Mouse (Mus musculus) left cerebral cortex, adult 2 months (tissue): ENCODE measurements around the gene Smarcal1. TPM values are rescaled to one million over a fixed set of nuclear protein-coding genes. Genes with fewer than 3 reads are reported as not detected.
A peak's percentile ranks its signal among the peaks of the same experiment; 100 is the strongest.

Experiments used
- DNase-seq, 2 experiments: peaks; one replicate each; pipeline ENCODE4 v3.0.0; 2021 to 2022; ENCODE audit warnings: low spot score in 2 of 2, mixed read lengths in 1 of 2; ENCODE audit errors: extremely low spot score in 1 of 2
- H3K27ac ChIP-seq: fragments of 200-600 bp; 2 replicates; pipeline ENCODE4 v1.8.1; 2022
- H3K4me3 ChIP-seq: fragments of 200-600 bp; 2 replicates; pipeline ENCODE4 v1.8.1; 2022
- CTCF ChIP-seq: fragments of 200-600 bp; IDR thresholded peaks from 2 replicates; pipeline ENCODE4 v1.8.1; 2022; ENCODE audit warnings: antibody characterized with exemption, mild to moderate bottlenecking, moderate library complexity
- intact Hi-C: fragments of 180-260 bp; cut with DNase I; formaldehyde crosslinking; loops from one replicate; pipeline ENCODE4 v1.15.1; 2025
- total RNA-seq, 2 experiments: library from RNA; stranded (reverse); gene quantifications; 2 replicates each; pipeline ENCODE4 v1.2.3; 2021

Smarcal1 gene
- total RNA-seq, 2 experiments from 2014 or later, result 69.0 to 72.4 TPM

DNA sequence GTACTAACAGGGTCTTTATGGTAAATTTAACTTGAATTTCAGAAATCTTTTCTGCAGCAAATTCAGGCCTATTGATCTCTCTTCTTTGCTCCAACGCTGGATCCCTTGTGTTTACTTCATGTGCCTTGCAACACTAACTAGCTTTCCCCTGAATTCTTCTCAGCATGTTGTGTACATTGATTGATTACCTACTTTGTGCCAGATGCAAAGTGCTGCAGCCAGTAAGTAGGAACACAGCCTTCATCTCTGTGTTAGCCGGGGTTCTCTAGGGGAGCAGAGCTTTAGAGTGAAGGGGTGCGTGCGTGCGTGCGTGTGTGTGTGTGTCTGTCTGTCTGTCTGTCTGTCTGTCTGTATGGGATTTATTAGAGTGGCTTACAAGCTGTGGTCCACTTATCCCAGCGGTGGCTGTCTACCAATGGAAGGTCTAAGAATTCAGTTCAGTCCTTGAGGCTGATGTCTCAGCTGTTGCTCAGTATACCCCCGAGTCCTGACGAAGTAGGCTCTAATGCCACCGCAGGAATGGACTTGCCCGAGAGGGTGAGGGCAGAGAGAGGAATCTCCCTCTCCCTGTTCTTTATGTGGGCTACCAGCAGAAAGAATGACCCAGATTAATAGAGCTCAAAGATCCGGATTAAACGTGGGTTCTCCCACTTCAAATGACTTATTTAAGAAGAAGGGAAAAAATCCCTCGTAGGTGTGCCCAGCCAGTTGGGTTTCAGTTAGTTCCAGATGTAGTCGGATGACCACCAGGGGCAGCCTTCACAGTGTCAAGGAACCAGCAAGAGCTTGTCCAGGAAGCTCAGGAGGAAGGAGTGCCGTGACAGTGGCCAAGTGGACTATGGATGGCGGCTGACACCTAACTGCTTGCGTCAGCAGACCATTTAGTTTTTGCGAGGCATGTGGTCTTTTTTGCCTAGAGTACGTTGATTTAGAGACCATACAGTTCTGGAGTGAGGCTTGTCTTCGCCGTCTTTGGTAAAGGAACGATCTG is 27.1 kb downstream of the Smarcal1 start:
- TF ChIP-seq CTCF, result peak; percentile 26
- no peak for DNase-seq
- no peak overlapping the region for H3K27ac ChIP-seq
- H3K4me3 ChIP-seq, result no peak overlapping the region
- intact Hi-C loops, result no loop called here

DNA sequence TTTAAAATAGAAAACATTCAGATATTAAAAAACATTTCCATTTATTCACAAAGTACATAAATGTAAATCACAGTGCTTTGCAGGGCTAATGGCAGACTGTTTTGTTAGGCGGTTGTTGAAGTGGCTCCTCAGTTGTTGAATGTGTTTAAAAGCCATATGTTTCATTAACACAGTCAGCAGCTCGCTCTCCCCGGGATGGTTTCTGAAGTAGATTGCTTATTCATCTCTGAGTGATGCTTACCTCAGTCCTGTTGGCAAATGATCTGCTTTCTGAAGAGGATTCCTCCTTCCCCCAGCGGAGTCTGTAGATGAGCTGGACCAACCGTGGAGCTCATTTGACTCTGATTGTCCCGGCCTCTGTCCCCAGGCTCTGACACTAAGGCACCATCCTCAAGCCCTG is 29.1 kb downstream of the Smarcal1 start:
- DNase-seq, result no peak
- no peak for TF ChIP-seq CTCF
- intact Hi-C loops, result no loop called here

DNA sequence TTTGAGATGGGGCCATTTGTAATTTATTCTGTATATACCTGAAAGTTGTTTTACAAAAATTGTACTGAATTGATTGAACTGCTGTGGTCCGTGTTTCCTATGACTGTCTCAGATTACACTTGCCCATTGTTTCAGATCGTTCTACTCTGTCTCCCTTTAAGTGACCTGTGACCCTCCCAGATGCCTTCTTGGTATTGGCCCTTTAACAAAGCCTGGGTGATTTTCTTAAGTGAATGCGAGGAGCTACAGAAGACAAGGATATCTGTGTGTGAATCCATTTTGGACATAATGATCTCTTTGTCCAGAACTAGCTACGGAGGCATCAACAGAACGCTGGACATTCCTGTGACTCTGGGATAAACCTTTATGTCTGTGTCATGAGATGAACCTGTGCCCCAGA is 52.2 kb downstream of the Smarcal1 start:
- intact Hi-C loops, result loop anchor here (10.0 kb wide), 1 partner anchor 220 kb away; no protein-coding TSS in a partner anchor

More for the DNA sequence above, 29.1 kb downstream of the Smarcal1 start:
- H3K4me3 ChIP-seq, result no peak overlapping the region
- H3K27ac ChIP-seq, result no peak overlapping the region

DNA sequence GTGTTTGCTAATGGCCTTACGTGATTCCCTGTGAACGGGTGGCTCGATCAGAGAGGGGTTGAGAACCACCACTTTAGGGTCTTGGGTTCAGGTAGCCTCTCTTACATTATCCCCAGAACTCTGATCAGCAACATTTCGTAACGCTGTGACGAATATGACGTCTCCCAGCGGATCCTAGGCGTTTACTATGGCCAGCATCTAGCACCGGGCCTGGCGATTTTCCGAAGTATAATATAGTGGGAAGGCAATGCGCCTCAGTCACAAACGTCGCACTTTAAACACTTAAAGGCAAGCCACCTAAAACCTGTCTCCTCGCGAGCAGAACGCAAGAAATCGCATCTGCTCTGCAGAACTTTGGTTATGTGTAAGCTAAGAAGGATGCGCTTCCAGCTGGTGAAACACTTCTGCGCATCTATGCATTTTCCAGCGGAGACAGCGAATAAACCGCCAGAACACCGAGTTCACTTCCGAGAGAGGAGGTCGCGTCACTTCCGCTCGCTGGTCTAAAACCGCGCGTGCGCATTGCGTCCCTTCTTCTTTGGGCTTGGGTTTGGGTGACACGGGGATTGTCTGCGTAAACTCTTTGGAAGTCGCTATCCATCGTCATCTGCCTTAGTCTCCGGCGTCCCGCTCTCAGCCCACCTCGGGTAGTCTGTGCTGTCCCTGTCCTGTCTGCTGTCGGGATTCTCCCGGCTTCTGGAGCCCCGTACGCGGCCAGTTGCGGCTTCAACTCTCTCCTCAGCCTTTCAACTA is 57.8 kb downstream of the Smarcal1 start:
- intact Hi-C loops, result no loop called here
- Histone ChIP-seq H3K27ac (no peak overlapping the region), H3K4me3 (peak overlapping the region; percentile 37)
- DNase-seq, result peak; percentile 66 to 69
- TF ChIP-seq CTCF, result no peak

More for the DNA sequence above, 52.2 kb downstream of the Smarcal1 start:
- Histone ChIP-seq H3K4me3 (no peak overlapping the region), H3K27ac (no peak overlapping the region)
- TF ChIP-seq CTCF, result no peak
- DNase-seq, result no peak

DNA sequence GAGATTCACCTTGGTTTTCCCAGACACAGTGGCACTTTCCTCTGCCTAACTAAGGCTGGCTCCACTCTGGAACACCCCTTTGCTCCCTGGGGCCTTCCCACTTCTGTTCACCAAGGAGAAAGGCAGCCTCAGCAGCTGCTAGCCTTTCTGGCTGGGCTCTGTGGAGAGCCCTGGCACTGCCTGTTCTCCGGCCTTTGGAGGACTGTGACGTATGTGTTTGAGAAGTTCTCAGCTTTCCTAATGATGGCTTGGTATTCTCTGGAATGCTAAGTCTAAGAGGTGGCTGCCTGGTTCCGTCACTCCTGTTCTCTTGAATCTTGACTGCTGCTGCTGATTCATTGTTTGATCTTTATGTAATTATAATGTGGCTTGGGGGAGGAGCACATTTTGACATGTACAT is 90.0 kb downstream of the Smarcal1 start:
- Histone ChIP-seq H3K4me3 (no peak overlapping the region), H3K27ac (no peak overlapping the region)
- intact Hi-C loops, result no loop called here
- peak in 1 of 2 experiments; percentile 8 for DNase-seq
- TF ChIP-seq CTCF, result no peak

Other genes starting within 250 kb of the Smarcal1 start
- gene March4, start 46.3 kb upstream of the Smarcal1 start, total RNA-seq, result 10 to 100 TPM; 17.9 to 22.6 TPM
- not detected for gene Ankar, start 117.3 kb downstream of the Smarcal1 start, total RNA-seq
- 100 to 1,000 TPM; 546 to 562 TPM for gene Rpl37a, start 128.0 kb downstream of the Smarcal1 start, total RNA-seq
- 10 to 100 TPM; 71.2 to 74.0 TPM for gene Igfbp2, start 241.3 kb downstream of the Smarcal1 start, total RNA-seq